Mouse (Mus musculus) ovary, adult 2 months (tissue): Measurements from ENCODE around the gene Kcnj2. TPM values are rescaled to one million over a fixed set of nuclear protein-coding genes. Genes with fewer than 3 reads are reported as not detected.

Source experiments
- polyA plus RNA-seq: library from polyadenylated mRNA; depleted of rRNA; stranded (reverse); fragments of >200 nt; gene quantifications from 2 replicates; pipeline ENCODE4 v1.2.3, GENCODE M21; 2012; rRNA removed

Kcnj2 gene
- 0.75 and 1.3 TPM in 2 replicates for polyA plus RNA-seq

GRCm38 (mm10) chr11:111065635-111066298, at the start of gene Kcnj2:
TSS of gene Kcnj2 (plus strand) at chr11:111066164.

Other genes starting within 250 kb of the Kcnj2 start
- 0.25 and 0.75 TPM in 2 replicates for gene Kcnj16, start 98.1 kb upstream of the Kcnj2 start, polyA plus RNA-seq